Mouse (Mus musculus): ENCODE data around the gene Slc18b1.

DNA sequence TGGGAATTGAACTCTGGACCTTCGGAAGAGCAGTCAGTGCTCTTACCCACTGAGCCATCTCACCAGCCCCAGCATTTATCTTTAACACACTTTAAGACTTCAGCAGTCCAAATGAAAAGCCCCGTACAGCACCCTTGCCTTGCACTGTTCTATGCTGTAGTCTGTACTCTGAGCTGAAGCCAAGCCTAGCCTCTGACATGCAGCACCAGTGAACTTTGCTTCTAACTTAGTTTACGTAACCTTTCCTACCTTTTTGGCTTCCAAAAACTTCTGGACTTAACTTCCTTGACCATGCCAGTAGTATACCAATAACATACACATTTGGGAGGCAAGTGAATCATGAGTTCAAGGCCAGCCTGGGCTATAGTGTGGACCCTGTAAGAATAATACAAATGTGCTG lies 42.1 kb downstream of the Slc18b1 start:
- TF ChIP-seq POLR2A (IDR thresholded peaks at IDR 0.05; ENCODE audit: extremely low read depth, insufficient read depth, low read length) (no peak), CTCF (IDR thresholded peaks at IDR 0.05; ENCODE audit: low read depth, low read length) (no peak)
